Mouse (Mus musculus) small intestine, adult 2 months (tissue): Measurements from ENCODE around the gene Cdh4. TPM values are rescaled to one million over a fixed set of nuclear protein-coding genes. Genes with fewer than 3 reads are reported as not detected.

ENCODE experiments used
- H3K27ac ChIP-seq: fragments of 200-500 bp; 2 replicates; pipeline ENCODE4 v1.5.1; 2012; ENCODE audit warnings: low read depth, low read length, control low read depth, inconsistent platforms; ENCODE audit not compliant: insufficient read depth
- H3K27me3 ChIP-seq: fragments of 200-500 bp; 2 replicates; pipeline ENCODE4 v1.6.1; 2012; ENCODE audit warnings: mild to moderate bottlenecking, moderate library complexity, low read length, inconsistent platforms; ENCODE audit not compliant: control insufficient read depth, insufficient read depth
- H3K36me3 ChIP-seq: fragments of 200-500 bp; 2 replicates; pipeline ENCODE4 v1.6.1; 2012; ENCODE audit warnings: mild to moderate bottlenecking, low read length, control low read depth, inconsistent platforms; ENCODE audit not compliant: control insufficient read depth, insufficient read depth
- H3K4me1 ChIP-seq: fragments of 200-500 bp; 2 replicates; pipeline ENCODE4 v1.6.1; 2012; ENCODE audit warnings: low read length, inconsistent platforms, mixed read lengths; ENCODE audit not compliant: control insufficient read depth, insufficient read depth, insufficient read length
- H3K4me3 ChIP-seq: fragments of 200-500 bp; 2 replicates; pipeline ENCODE4 v1.5.1; 2012; ENCODE audit warnings: low read depth, mild to moderate bottlenecking, control low read depth, inconsistent platforms, low read length, moderate library complexity
- CTCF ChIP-seq: fragments of 200-500 bp; IDR thresholded peaks from 2 replicates; pipeline ENCODE4 v1.5.1; 2012; ENCODE audit warnings: low read depth, mild to moderate bottlenecking, control low read depth, inconsistent platforms, low read length, moderate library complexity, mixed read lengths; ENCODE audit not compliant: insufficient replicate concordance, insufficient read length; ENCODE audit errors: extremely low read depth
- POLR2A ChIP-seq: fragments of 200-500 bp; IDR thresholded peaks from 2 replicates; pipeline ENCODE4 v1.6.1; 2012; ENCODE audit warnings: low read depth, mild to moderate bottlenecking, control low read depth, inconsistent platforms, low read length, moderate library complexity
- WGBS: fragments of 180-500 bp; shearing (Covaris S2); methylation state at CpG from one replicate; pipeline ENCODE4 v1.1.7; 2018; 5-methylcytosine and 5-hydroxymethylcytosine counted together
- polyA plus RNA-seq: library from polyadenylated mRNA; depleted of rRNA; stranded (reverse); fragments of >200 nt; gene quantifications from 2 replicates; pipeline ENCODE4 v1.2.3, GENCODE M21; 2012

Cdh4 gene
- polyA plus RNA-seq, 1 experiment = 0.19 TPM

DNA sequence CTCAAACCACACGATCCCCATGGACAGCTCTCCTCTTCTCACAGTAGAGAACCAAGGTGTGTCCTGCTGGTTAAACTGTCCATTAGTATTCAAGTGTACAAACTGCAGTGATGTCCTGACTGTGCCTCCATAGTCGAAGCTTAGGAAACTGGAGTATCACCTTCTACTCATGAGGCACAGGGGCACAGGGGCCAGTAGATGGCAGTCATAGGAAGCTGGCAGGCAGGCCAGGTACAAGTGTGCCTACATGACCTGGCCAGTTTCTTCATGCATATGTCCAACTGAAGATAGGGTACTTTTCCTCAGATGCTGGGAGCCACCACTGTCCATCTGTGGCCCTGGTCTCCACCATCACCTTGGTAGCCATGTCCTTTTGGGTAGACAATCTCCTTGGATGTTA, 472.0 kb downstream of the Cdh4 start:
- Histone ChIP-seq H3K27ac (no peak overlapping the region), H3K36me3 (peaks cover 51% of the 10 kb centered on the region), H3K4me3 (no peak overlapping the region), H3K4me1 (no peaks in the 10 kb centered on the region), H3K27me3 (no peaks in the 10 kb centered on the region)
- WGBS = 65% methylated on average over 2 of the region's 2 CpGs
- TF ChIP-seq CTCF = no peak
- no peak for TF ChIP-seq POLR2A

DNA sequence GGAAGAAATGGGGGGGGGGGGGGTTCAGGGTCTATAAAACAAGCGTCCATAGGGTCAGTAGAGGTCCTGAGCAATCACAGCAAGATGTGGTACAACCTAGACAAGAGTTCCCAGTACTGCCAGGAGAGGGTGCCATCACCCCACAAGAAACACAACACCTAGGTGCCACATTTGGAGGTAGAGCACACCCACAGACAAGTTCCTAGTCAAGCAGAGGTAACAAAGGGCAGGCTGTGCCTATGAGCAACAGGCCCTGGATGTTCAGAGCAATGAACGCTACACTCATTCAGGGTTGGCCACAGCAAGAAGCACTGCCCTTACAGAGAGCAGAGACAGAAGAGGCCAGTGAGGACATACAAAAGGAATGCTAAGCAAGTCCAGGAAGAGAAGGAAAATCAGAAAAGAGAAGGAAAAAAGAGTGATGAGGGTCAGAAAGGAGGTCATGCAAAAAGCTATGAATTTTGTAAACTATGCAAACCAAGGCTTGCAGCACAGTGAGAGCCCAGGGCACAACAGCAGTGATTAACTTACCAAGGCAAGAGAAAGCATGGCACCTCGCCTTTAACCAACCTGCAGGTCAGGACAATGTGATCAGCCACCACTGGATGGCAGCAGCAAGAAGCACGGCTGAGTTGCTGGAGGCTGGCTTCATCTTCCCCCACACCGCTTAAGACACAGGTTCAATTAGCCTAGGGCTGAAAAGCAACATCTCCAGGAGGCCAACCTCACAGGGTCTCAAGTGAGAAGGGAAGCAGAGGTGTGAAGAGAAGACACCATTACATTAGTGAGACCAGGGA, 474.8 kb downstream of the Cdh4 start:
- H3K4me1 ChIP-seq = no peaks in the 10 kb centered on the region
- no peak overlapping the region for H3K4me3 ChIP-seq
- TF ChIP-seq POLR2A (no peak), CTCF (peak; percentile 74)
- no peaks in the 10 kb centered on the region for H3K27me3 ChIP-seq
- no peak overlapping the region for H3K27ac ChIP-seq
- 33% methylated on average over 5 of the region's 5 CpGs for WGBS
- H3K36me3 ChIP-seq = peaks cover 61% of the 10 kb centered on the region

DNA sequence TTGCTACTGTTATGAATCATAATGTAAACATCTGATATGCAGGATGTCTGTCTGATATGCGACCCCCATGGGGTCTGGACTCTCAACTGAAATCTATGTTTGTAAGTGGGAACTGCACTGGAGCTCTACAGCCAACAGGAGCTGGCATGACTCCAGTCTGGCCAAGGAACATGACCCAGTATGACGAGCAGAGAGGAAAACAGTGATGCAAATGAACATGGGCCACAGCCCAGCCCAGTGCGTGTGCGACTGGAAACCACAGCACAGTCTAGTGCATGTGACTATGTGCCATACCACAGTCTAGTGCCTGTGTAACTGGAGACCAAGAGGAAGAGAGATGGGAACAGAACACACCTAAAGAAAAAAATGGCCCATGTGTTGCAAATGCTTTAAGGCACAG, 477.8 kb downstream of the Cdh4 start:
- 60% methylated on average over 4 of the region's 4 CpGs for WGBS
- Histone ChIP-seq H3K4me3 (no peak overlapping the region), H3K36me3 (peaks cover 58% of the 10 kb centered on the region), H3K27ac (no peak overlapping the region), H3K27me3 (no peaks in the 10 kb centered on the region), H3K4me1 (no peaks in the 10 kb centered on the region)
- TF ChIP-seq POLR2A = no peak
- no peak for TF ChIP-seq CTCF

DNA sequence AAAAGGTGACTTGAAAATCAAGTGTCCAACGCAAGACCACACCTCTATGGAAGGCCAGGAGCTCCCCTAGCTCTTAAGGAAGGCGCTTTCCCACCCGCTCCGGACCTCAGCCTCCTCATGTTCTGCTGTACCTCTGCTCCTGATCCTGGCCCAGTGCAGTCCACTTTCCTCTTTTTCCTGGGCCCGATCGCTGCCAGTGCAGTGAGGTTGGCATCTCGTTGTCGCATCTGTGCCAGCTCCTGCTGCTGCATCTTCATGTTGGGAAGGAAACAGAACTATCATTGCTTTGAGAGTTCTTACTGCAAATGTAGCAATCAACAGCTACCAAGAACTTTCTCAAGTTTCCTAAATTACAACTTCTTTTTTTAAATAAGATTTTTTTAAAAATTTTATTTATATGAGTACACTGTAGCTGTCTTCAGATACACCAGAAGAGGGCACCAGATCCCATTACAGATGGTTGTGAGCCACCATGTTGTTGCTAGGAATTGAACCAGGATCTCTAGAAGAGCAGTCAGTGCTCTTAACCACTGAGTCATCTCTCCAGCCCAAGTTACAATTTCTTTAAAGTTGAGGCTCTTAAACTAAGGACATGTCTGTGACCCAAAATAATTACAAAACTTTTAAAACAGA, 478.9 kb downstream of the Cdh4 start:
- Histone ChIP-seq H3K4me1 (no peaks in the 10 kb centered on the region), H3K4me3 (no peak overlapping the region), H3K36me3 (peaks cover 59% of the 10 kb centered on the region), H3K27me3 (no peaks in the 10 kb centered on the region), H3K27ac (no peak overlapping the region)
- WGBS = 92% methylated on average over 8 of the region's 8 CpGs
- TF ChIP-seq CTCF (no peak), POLR2A (no peak)

DNA sequence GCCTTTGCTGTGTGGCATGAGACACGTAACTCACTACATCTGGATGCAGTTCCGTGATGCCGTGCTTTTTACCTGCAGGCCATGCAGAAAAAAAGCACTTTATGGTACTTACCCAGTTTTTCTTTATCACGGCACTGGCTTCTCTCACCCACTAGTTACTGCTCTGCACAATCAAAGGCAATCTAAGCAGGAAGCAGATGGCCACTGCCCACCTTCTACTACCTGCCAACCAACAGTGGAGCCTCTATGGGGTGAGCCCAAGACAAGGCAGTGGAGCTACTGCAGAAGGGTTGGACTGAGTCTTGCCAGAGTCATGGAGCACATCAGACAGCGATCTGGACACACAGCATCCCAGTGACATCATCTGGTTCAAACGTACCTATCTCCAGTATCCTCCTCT, 481.8 kb downstream of the Cdh4 start:
- H3K27me3 ChIP-seq = no peaks in the 10 kb centered on the region
- H3K36me3 ChIP-seq = peaks cover 55% of the 10 kb centered on the region
- TF ChIP-seq POLR2A (no peak), CTCF (no peak)
- H3K27ac ChIP-seq = no peak overlapping the region
- H3K4me1 ChIP-seq = no peaks in the 10 kb centered on the region
- WGBS = 88% methylated on average over 6 of the region's 6 CpGs
- no peak overlapping the region for H3K4me3 ChIP-seq

DNA sequence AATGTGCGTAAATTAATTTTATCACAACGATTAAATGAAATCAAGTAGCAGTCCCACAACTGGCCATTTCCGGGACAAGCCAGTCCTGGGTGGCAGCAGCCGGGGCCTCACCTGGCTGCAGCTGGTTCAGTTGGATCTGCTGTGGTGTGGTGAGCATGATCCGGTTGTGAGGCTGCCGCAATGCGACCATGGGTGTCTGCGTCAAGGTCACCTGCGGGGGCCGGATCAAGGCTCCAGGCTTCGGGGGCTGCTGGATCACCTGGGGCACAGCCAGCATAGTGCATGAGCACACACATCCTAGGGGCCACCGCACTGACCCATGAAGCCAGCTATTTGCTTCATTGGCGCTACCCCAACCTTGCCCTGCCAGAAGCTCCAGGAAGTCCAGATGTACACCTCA, 486.9 kb downstream of the Cdh4 start:
- H3K27me3 ChIP-seq = no peaks in the 10 kb centered on the region
- WGBS = 94% methylated on average over 13 of the region's 13 CpGs
- no peak overlapping the region for H3K4me3 ChIP-seq
- peaks cover 60% of the 10 kb centered on the region for H3K36me3 ChIP-seq
- H3K4me1 ChIP-seq = no peaks in the 10 kb centered on the region
- TF ChIP-seq POLR2A = no peak
- TF ChIP-seq CTCF = no peak
- H3K27ac ChIP-seq = no peak overlapping the region

DNA sequence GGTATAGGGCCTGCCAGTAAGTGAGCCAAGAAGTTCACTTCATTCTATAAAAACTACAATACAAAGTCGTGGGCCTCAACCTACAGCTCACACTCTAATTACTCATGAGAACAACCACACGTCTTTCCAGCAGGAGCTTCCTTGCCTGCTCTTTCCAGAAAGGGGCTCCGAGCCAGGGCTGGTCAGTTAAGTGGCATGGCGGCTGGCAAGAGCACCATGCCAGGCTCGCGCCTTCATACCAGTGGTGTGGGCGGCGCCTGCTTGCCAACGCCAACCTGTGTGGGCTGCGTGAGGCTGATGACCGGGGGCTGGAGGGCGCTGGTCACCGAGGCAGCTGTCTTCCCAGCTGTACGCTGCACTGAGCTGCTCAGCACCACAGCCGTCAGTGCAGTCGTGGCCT, 489.5 kb downstream of the Cdh4 start:
- Histone ChIP-seq H3K27ac (no peak overlapping the region), H3K4me1 (no peaks in the 10 kb centered on the region), H3K36me3 (peaks cover 51% of the 10 kb centered on the region), H3K27me3 (no peaks in the 10 kb centered on the region), H3K4me3 (no peak overlapping the region)
- 93% methylated on average over 16 of the region's 16 CpGs for WGBS
- TF ChIP-seq POLR2A = no peak
- TF ChIP-seq CTCF = no peak
